Mouse (Mus musculus): Measurements from ENCODE around the gene Aldh3a1. TPM values are rescaled to one million over a fixed set of nuclear protein-coding genes. Genes with fewer than 3 reads are reported as not detected.
A peak's percentile ranks its signal among the peaks of the same experiment; 100 is the strongest.

Aldh3a1 gene
- total and polyA plus RNA-seq, 3 experiments, result 0.08 TPM; not detected in 2

- TF ChIP-seq MYC (IDR thresholded peaks at IDR 0.05; ENCODE audit: low read depth, low read length) (peak; percentile 46; the same call in 1 of the 2 replicates), CTCF (IDR thresholded peaks at IDR 0.05 in 2 of 3, conservative IDR thresholded peaks at IDR 0.05 in 1 of 3; ENCODE audit: control insufficient read depth in 1 of 3, insufficient read depth in 1 of 3, low read depth in 2 of 3, low read length in 3 of 3, poor library complexity in 1 of 3, severe bottlenecking in 1 of 3) (no peak), MXI1 (IDR thresholded peaks at IDR 0.05; ENCODE audit: low read depth, low read length) (peak; percentile 39; the same call in 1 of the 2 replicates), KAT2A (conservative IDR thresholded peaks at IDR 0.05; ENCODE audit: low read depth, low read length) (no peak), CHD2 (IDR thresholded peaks at IDR 0.05; ENCODE audit: low read length) (no peak), SIN3A (IDR thresholded peaks at IDR 0.05; ENCODE audit: low read length) (0 out of 2 replicates have a peak, but pooled peaks have one; percentile 44), EP300 (IDR thresholded peaks at IDR 0.05; ENCODE audit: low read depth in 1 of 2, low read length in 2 of 2) (peak; percentile 71 to 76), GATA1 (IDR thresholded peaks at IDR 0.05; ENCODE audit: low read depth, low read length) (peak; percentile 77), POLR2AphosphoS2 (IDR thresholded peaks at IDR 0.05; ENCODE audit: low read length) (no peak), RAD21 (IDR thresholded peaks at IDR 0.05; ENCODE audit: low read depth, low read length) (no peak), MYB (IDR thresholded peaks at IDR 0.05; ENCODE audit: low read depth, low read length) (no peak), ETS1 (IDR thresholded peaks at IDR 0.05; ENCODE audit: low read depth, low read length) (peak; percentile 59), TAL1 (IDR thresholded peaks at IDR 0.05; ENCODE audit: low read length) (no peak), NELFE (IDR thresholded peaks at IDR 0.05; ENCODE audit: low read depth, low read length) (no peak), ELF1 (IDR thresholded peaks at IDR 0.05; ENCODE audit: low read depth, low read length) (no peak)
Measured at GRCm38 (mm10) chr11:61222971-61223745, 15.8 kb downstream of the Aldh3a1 start (continued).

DNA sequence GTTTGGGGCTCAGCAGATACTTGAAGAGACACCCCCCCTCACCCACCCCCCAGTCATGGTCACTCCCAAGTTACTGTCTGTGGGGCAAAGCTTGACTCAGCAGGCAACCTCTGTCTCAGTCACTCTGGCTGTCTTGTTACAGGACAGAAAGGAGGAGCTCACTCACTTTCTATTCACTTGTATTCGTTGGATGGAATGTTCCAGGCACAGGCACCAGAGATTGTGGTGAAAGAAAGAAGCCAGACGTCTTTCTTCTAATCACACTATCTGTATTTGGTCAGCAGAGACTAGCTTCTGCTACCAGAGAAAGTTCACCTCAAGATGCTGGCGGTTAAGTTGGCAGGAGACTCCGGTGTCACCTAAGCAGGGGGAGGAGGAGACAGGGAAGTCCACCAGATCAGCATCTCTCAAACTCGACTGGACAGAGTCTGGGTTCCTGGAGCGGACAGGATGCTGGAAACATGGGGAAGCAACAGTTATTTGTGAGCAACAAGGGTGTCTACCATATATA lies 17.0 kb downstream of the Aldh3a1 start:
- H3K4me1 ChIP-seq (ENCODE audit: control insufficient read depth in 1 of 2, insufficient read depth in 2 of 2, low read length in 2 of 2), result peaks cover 11 to 12% of the 10 kb centered on the region in 2 experiments
- no peak for DNase-seq (ENCODE audit: low read depth, low spot score)
- H3K27ac ChIP-seq (ENCODE audit: control insufficient read depth, low read depth, low read length), result no peak overlapping the region
- no peak overlapping the region for H3K4me3 ChIP-seq (ENCODE audit: control insufficient read depth in 1 of 2, insufficient read depth in 1 of 2, low read depth in 2 of 2, low read length in 2 of 2)
- H3K79me2 ChIP-seq (ENCODE audit: control insufficient read depth, insufficient read depth, low read length, poor library complexity), result no peaks in the 10 kb centered on the region
- no peaks in the 10 kb centered on the region; a peak in 1 of 4 replicates for H3K27me3 ChIP-seq (ENCODE audit: control insufficient read depth in 1 of 2, insufficient read depth in 2 of 2, low read length in 2 of 2)
- TF ChIP-seq MAZ (IDR thresholded peaks at IDR 0.05; ENCODE audit: low read depth, low read length), result no peak
- TF ChIP-seq MAFK (IDR thresholded peaks at IDR 0.05; ENCODE audit: borderline replicate concordance, low read depth, low read length), result no peak
- no peak for TF ChIP-seq HCFC1 (IDR thresholded peaks at IDR 0.05; ENCODE audit: low read depth, low read length)
- TF ChIP-seq ZKSCAN1 (IDR thresholded peaks at IDR 0.05; ENCODE audit: low read depth, low read length), result no peak
- TF ChIP-seq CHD2 (IDR thresholded peaks at IDR 0.05; ENCODE audit: low read length), result no peak
- no peak for TF ChIP-seq ELF1 (IDR thresholded peaks at IDR 0.05; ENCODE audit: low read depth, low read length)
- TF ChIP-seq USF2 (IDR thresholded peaks at IDR 0.05; ENCODE audit: borderline replicate concordance in 1 of 2, insufficient read depth in 1 of 2, low read depth in 1 of 2, low read length in 2 of 2), result no peak
- TF ChIP-seq ZMIZ1 (IDR thresholded peaks at IDR 0.05; ENCODE audit: low read depth, low read length), result no peak
- no peak for TF ChIP-seq MEF2A (IDR thresholded peaks at IDR 0.05; ENCODE audit: extremely low read depth, insufficient replicate concordance, low read depth, low read length, poor library complexity, severe bottlenecking)
- TF ChIP-seq MYB (IDR thresholded peaks at IDR 0.05; ENCODE audit: low read depth, low read length), result no peak
- TF ChIP-seq GABPA (IDR thresholded peaks at IDR 0.05; ENCODE audit: low read depth, low read length), result no peak
- no peak for TF ChIP-seq NRF1 (IDR thresholded peaks at IDR 0.05; ENCODE audit: insufficient read depth, low read depth, low read length, poor library complexity, severe bottlenecking)
- TF ChIP-seq TCF12 (IDR thresholded peaks at IDR 0.05; ENCODE audit: low read depth, low read length), result no peak
- no peak for TF ChIP-seq MYC (IDR thresholded peaks at IDR 0.05; ENCODE audit: low read depth, low read length)
- TF ChIP-seq KAT2A (conservative IDR thresholded peaks at IDR 0.05; ENCODE audit: low read depth, low read length), result no peak
- TF ChIP-seq JUND (IDR thresholded peaks at IDR 0.05; ENCODE audit: low read depth, low read length), result no peak
- TF ChIP-seq NELFE (IDR thresholded peaks at IDR 0.05; ENCODE audit: low read depth, low read length), result no peak
- no peak for TF ChIP-seq SMC3 (IDR thresholded peaks at IDR 0.05; ENCODE audit: low read depth, low read length)
- no peaks in the 10 kb centered on the region for H3K9me3 ChIP-seq (replicated peaks; ENCODE audit: insufficient read depth, low read length)
- peaks cover 0 to 8% of the 10 kb centered on the region in 2 experiments; a peak in 2 of 4 replicates for H3K36me3 ChIP-seq (ENCODE audit: control insufficient read depth in 1 of 2, insufficient read depth in 2 of 2, low read length in 2 of 2)
- H3K9ac ChIP-seq (ENCODE audit: control insufficient read depth, low read depth, low read length, poor library complexity, severe bottlenecking), result no peak overlapping the region
